Mouse (Mus musculus): Measurements from ENCODE around the gene Cpne7. TPM values are rescaled to one million over a fixed set of nuclear protein-coding genes. Genes with fewer than 3 reads are reported as not detected.
A peak's percentile ranks its signal among the peaks of the same experiment; 100 is the strongest.

Gene Cpne7
- polyA plus RNA-seq, 1 experiment from 2014 or later, result 0.14 TPM

GRCm38 (mm10) chr8:123114644-123115043 is 2.5 kb upstream of the Cpne7 start:
- Histone ChIP-seq H3K27ac (replicated peaks in 1 of 2; ENCODE audit: control insufficient read depth in 1 of 2, insufficient read depth in 1 of 2, low read depth in 2 of 2, low read length in 2 of 2) (no peak overlapping the region), H3K4me3 (ENCODE audit: control insufficient read depth in 1 of 2, insufficient read depth in 1 of 2, low read depth in 1 of 2, low read length in 2 of 2) (no peak overlapping the region), H3K4me2 (ENCODE audit: low read length) (no peak overlapping the region), H3K4me1 (ENCODE audit: control insufficient read depth in 2 of 2, insufficient read depth in 2 of 2, low read length in 2 of 2) (peaks cover 7 to 17% of the 10 kb centered on the region in 2 experiments; a peak in 3 of 4 replicates), H3K9me3 (ENCODE audit: control insufficient read depth, low read length) (no peaks in the 10 kb centered on the region), H3K36me3 (ENCODE audit: control insufficient read depth, insufficient read depth, low read length) (no peaks in the 10 kb centered on the region), H3K27me3 (ENCODE audit: control insufficient read depth, insufficient read depth, low read length) (peaks cover 43% of the 10 kb centered on the region), H3K9ac (ENCODE audit: low read length) (no peak overlapping the region)
- WGBS, result 29% methylated on average over 3 of the region's 3 CpGs
- no peak for ATAC-seq (ENCODE audit: insufficient number of reproducible peaks, insufficient read depth, low FRiP score, low read depth)

DNA sequence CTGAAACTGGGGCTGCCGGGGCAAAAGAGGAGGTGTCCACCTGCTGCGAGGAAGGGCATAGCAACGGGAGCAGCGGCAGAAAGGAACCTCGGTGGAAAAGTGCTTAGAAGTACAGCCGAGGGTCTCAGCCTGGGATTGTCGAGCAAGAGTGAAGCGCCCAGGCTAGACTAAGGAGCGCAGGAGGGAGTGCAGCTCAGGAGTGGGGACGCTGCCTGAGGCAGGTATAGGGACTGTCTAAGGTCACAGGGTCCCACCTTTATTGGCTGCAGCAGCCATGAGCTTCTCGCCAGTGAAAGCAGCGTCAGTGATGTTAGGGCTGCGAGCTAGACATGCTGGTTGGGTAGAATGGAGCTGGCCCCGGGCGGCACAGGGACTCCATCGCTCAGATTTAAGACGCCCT is 570 bp downstream of the Cpne7 start:
- Histone ChIP-seq H3K4me3 (ENCODE audit: control insufficient read depth in 1 of 2, insufficient read depth in 1 of 2, low read depth in 1 of 2, low read length in 2 of 2) (peak overlapping the region; percentile 33 to 51), H3K9ac (ENCODE audit: low read length) (peak overlapping the region; percentile 54; the same call in 1 of the 2 replicates), H3K27ac (replicated peaks in 1 of 2; ENCODE audit: control insufficient read depth in 1 of 2, insufficient read depth in 1 of 2, low read depth in 2 of 2, low read length in 2 of 2) (no peak overlapping the region), H3K4me1 (ENCODE audit: control insufficient read depth in 2 of 2, insufficient read depth in 2 of 2, low read length in 2 of 2) (peaks cover 7 to 17% of the 10 kb centered on the region in 2 experiments; a peak in 3 of 4 replicates), H3K9me3 (ENCODE audit: control insufficient read depth, low read length) (no peaks in the 10 kb centered on the region), H3K27me3 (ENCODE audit: control insufficient read depth, insufficient read depth, low read length) (peaks cover 45% of the 10 kb centered on the region), H3K4me2 (ENCODE audit: low read length) (peak overlapping the region; percentile 85), H3K36me3 (ENCODE audit: control insufficient read depth, insufficient read depth, low read length) (no peaks in the 10 kb centered on the region)
- 3% methylated on average over 17 of the region's 17 CpGs for WGBS
- ATAC-seq (ENCODE audit: insufficient number of reproducible peaks, insufficient read depth, low FRiP score, low read depth), result no peak

- WGBS, result 56% methylated on average over 9 of the region's 9 CpGs
- H3K27me3 ChIP-seq (ENCODE audit: control insufficient read depth, insufficient read depth, low read length), result peaks cover 39% of the 10 kb centered on the region
- no peak for ATAC-seq (ENCODE audit: insufficient number of reproducible peaks, insufficient read depth, low FRiP score, low read depth)
These were observed 4.9 kb downstream of the Cpne7 start for GRCm38 (mm10) chr8:123122059-123122458.

DNA sequence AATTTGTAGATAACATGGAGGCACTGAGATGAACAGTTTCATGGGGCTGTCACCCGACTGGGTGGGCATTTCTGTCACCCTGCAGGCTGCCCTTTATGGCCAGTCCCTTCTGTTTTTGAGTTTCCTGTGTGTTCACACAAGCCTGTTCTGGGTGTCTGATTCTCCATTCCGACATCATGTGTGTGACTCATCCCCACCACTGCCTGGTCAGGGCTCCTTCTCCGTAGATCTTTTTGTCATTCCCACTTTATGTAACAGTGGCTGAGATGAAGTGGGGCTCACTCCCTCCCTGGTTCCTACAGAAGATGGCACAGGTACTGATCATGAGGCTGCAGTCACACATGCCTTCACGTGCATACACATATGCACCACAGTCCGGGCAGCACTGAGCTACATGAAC is 5.5 kb downstream of the Cpne7 start:
- peaks cover 34% of the 10 kb centered on the region for H3K27me3 ChIP-seq (ENCODE audit: control insufficient read depth, insufficient read depth, low read length)
- H3K9ac ChIP-seq (ENCODE audit: low read length), result no peak overlapping the region
- no peak overlapping the region for H3K4me3 ChIP-seq (ENCODE audit: control insufficient read depth in 1 of 2, insufficient read depth in 1 of 2, low read depth in 1 of 2, low read length in 2 of 2)
- no peaks in the 10 kb centered on the region for H3K9me3 ChIP-seq (ENCODE audit: control insufficient read depth, low read length)
- ATAC-seq (ENCODE audit: insufficient number of reproducible peaks, insufficient read depth, low FRiP score, low read depth), result no peak
- WGBS, result 69% methylated on average over 5 of the region's 5 CpGs
- no peaks in the 10 kb centered on the region for H3K36me3 ChIP-seq (ENCODE audit: control insufficient read depth, insufficient read depth, low read length)
- H3K27ac ChIP-seq (replicated peaks in 1 of 2; ENCODE audit: control insufficient read depth in 1 of 2, insufficient read depth in 1 of 2, low read depth in 2 of 2, low read length in 2 of 2), result no peak overlapping the region
- H3K4me1 ChIP-seq (ENCODE audit: control insufficient read depth in 2 of 2, insufficient read depth in 2 of 2, low read length in 2 of 2), result peaks cover 11 to 13% of the 10 kb centered on the region in 2 experiments; a peak in 3 of 4 replicates
- no peak overlapping the region for H3K4me2 ChIP-seq (ENCODE audit: low read length)

More at GRCm38 (mm10) chr8:123122059-123122458, 4.9 kb downstream of the Cpne7 start:
- H3K36me3 ChIP-seq (ENCODE audit: control insufficient read depth, insufficient read depth, low read length), result no peaks in the 10 kb centered on the region
- H3K27ac ChIP-seq (replicated peaks in 1 of 2; ENCODE audit: control insufficient read depth in 1 of 2, insufficient read depth in 1 of 2, low read depth in 2 of 2, low read length in 2 of 2), result no peak overlapping the region
- no peaks in the 10 kb centered on the region for H3K9me3 ChIP-seq (ENCODE audit: control insufficient read depth, low read length)
- no peak overlapping the region for H3K9ac ChIP-seq (ENCODE audit: low read length)
- H3K4me2 ChIP-seq (ENCODE audit: low read length), result no peak overlapping the region
- H3K4me3 ChIP-seq (ENCODE audit: control insufficient read depth in 1 of 2, insufficient read depth in 1 of 2, low read depth in 1 of 2, low read length in 2 of 2), result no peak overlapping the region
- peaks cover 16 to 17% of the 10 kb centered on the region in 2 experiments; a peak in 3 of 4 replicates for H3K4me1 ChIP-seq (ENCODE audit: control insufficient read depth in 2 of 2, insufficient read depth in 2 of 2, low read length in 2 of 2)

DNA sequence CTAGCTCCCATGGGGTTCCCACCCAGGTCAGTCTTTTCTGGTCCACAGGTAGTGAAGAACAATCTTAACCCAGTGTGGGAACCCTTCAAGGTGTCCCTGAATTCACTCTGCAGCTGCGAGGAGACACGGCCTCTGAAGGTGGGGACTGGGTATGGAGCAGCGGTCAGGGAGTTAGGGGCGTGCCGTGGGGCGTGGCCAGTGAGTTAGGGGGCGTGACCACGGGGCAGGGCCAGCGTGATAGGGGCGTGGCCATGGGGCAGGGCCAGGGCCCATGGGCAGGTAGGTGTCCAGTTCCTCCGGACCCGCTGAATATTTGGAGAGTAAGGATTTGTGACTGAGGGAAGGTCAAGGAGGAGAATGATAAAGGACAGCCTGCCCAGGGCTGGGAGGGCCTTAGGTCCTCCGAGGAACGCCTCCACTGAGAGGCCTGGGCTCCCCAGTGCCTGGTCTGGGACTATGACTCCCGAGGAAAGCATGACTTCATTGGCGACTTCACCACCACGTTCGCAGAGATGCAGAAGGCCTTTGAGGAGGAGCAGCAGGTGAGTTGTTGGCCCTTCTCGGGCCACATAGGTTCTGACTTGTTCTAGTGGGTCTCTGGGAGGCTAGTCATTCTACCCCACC is 9.1 kb downstream of the Cpne7 start:
- no peak overlapping the region for H3K9ac ChIP-seq (ENCODE audit: low read length)
- ATAC-seq (ENCODE audit: insufficient number of reproducible peaks, insufficient read depth, low FRiP score, low read depth), result 0 out of 2 replicates have a peak, but pooled peaks have one; percentile 36
- H3K4me1 ChIP-seq (ENCODE audit: control insufficient read depth in 2 of 2, insufficient read depth in 2 of 2, low read length in 2 of 2), result peaks cover 5 to 12% of the 10 kb centered on the region in 2 experiments; a peak in 1 of 4 replicates
- WGBS, result 8% methylated on average over 19 of the region's 19 CpGs
- H3K27me3 ChIP-seq (ENCODE audit: control insufficient read depth, insufficient read depth, low read length), result peaks cover 16% of the 10 kb centered on the region
- no peaks in the 10 kb centered on the region for H3K36me3 ChIP-seq (ENCODE audit: control insufficient read depth, insufficient read depth, low read length)
- H3K27ac ChIP-seq (replicated peaks in 1 of 2; ENCODE audit: control insufficient read depth in 1 of 2, insufficient read depth in 1 of 2, low read depth in 2 of 2, low read length in 2 of 2), result no peak overlapping the region
- H3K9me3 ChIP-seq (ENCODE audit: control insufficient read depth, low read length), result no peaks in the 10 kb centered on the region
- H3K4me3 ChIP-seq (ENCODE audit: control insufficient read depth in 1 of 2, insufficient read depth in 1 of 2, low read depth in 1 of 2, low read length in 2 of 2), result no peak overlapping the region
- peak overlapping the region; percentile 18; the same call in 1 of the 2 replicates for H3K4me2 ChIP-seq (ENCODE audit: low read length)

GRCm38 (mm10) chr8:123131041-123131440 is 13.9 kb downstream of the Cpne7 start:
- Histone ChIP-seq H3K9ac (ENCODE audit: low read length) (no peak overlapping the region), H3K9me3 (ENCODE audit: control insufficient read depth, low read length) (no peaks in the 10 kb centered on the region), H3K36me3 (ENCODE audit: control insufficient read depth, insufficient read depth, low read length) (no peaks in the 10 kb centered on the region), H3K4me1 (ENCODE audit: control insufficient read depth in 2 of 2, insufficient read depth in 2 of 2, low read length in 2 of 2) (peaks cover 3 to 7% of the 10 kb centered on the region in 2 experiments; a peak in 2 of 4 replicates), H3K4me2 (ENCODE audit: low read length) (0 out of 2 replicates have a peak overlapping the region, but pooled peaks have one; percentile 11), H3K4me3 (ENCODE audit: control insufficient read depth in 1 of 2, insufficient read depth in 1 of 2, low read depth in 1 of 2, low read length in 2 of 2) (no peak overlapping the region), H3K27me3 (ENCODE audit: control insufficient read depth, insufficient read depth, low read length) (peaks cover 11% of the 10 kb centered on the region), H3K27ac (replicated peaks in 1 of 2; ENCODE audit: control insufficient read depth in 1 of 2, insufficient read depth in 1 of 2, low read depth in 2 of 2, low read length in 2 of 2) (no peak overlapping the region)
- WGBS, result 47% methylated on average over 9 of the region's 9 CpGs
- no peak for ATAC-seq (ENCODE audit: insufficient number of reproducible peaks, insufficient read depth, low FRiP score, low read depth)

DNA sequence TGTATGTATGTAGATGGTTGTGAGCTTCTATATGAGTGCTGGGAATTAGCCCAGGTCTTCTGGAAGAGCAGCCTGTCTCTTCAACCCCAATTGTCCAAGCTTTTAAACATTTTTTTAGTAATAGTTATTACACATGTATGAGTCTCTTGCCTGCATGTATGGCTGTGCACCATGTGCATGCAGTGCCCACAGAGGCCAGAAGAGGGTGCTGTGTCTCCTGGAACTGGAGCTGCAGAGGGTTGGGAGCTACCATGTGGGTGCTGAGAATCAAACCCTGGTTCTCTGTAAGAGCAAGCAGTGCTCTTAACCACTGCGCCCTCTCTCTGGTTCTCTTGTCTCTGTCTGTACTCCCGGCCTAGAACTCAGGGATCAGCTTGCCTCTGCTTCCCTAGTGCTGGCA is 15.8 kb downstream of the Cpne7 start:
- Histone ChIP-seq H3K9ac (ENCODE audit: low read length) (no peak overlapping the region), H3K4me2 (ENCODE audit: low read length) (no peak overlapping the region), H3K9me3 (ENCODE audit: control insufficient read depth, low read length) (no peaks in the 10 kb centered on the region), H3K4me3 (ENCODE audit: control insufficient read depth in 1 of 2, insufficient read depth in 1 of 2, low read depth in 1 of 2, low read length in 2 of 2) (no peak overlapping the region), H3K4me1 (ENCODE audit: control insufficient read depth in 2 of 2, insufficient read depth in 2 of 2, low read length in 2 of 2) (peaks cover 11 to 12% of the 10 kb centered on the region in 2 experiments; a peak in 3 of 4 replicates), H3K36me3 (ENCODE audit: control insufficient read depth, insufficient read depth, low read length) (no peaks in the 10 kb centered on the region), H3K27me3 (ENCODE audit: control insufficient read depth, insufficient read depth, low read length) (peaks cover 3% of the 10 kb centered on the region; the same call in 1 of the 2 replicates), H3K27ac (replicated peaks in 1 of 2; ENCODE audit: control insufficient read depth in 1 of 2, insufficient read depth in 1 of 2, low read depth in 2 of 2, low read length in 2 of 2) (no peak overlapping the region)
- WGBS, result 93% methylated on average over 2 of the region's 2 CpGs
- no peak for ATAC-seq (ENCODE audit: insufficient number of reproducible peaks, insufficient read depth, low FRiP score, low read depth)

Data from heart, embryonic 14.5 days (tissue).